Mouse (Mus musculus) ZHBTc4 (cell line): ENCODE measurements around the gene Slc36a1.

Experiments
- DNase-seq: peaks from one replicate; pipeline ENCODE4 v3.0.0-alpha.2; 2011; ENCODE audit warnings: low read depth, low spot score

The Slc36a1 gene

DNA sequence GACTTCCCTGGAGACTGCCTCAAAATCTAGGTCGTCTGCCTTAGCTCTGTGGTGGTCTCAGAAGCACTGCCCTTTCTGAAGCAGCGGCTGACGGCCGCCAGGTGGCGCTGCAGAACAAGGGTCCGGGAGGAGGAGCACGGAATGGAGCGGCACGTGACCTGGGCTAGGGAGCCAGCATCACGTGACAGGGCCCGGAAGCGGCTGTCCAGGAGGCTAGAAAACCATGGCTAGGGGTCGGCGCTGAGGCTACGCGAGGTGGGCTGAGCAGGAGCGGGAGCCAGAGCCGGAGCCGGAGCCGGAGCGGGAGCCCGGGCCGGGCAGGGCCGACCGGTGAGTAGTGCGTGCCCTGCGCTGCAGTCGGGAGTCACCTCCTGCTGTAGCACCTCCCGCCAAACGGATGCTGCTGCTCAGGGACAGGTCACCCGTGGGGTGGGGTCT, at the start of gene Slc36a1:
Gene Slc36a1, plus strand, starts transcription at position 192 of the 438 bp plus-strand sequence.
- DNase-seq = peak; percentile 97

DNA sequence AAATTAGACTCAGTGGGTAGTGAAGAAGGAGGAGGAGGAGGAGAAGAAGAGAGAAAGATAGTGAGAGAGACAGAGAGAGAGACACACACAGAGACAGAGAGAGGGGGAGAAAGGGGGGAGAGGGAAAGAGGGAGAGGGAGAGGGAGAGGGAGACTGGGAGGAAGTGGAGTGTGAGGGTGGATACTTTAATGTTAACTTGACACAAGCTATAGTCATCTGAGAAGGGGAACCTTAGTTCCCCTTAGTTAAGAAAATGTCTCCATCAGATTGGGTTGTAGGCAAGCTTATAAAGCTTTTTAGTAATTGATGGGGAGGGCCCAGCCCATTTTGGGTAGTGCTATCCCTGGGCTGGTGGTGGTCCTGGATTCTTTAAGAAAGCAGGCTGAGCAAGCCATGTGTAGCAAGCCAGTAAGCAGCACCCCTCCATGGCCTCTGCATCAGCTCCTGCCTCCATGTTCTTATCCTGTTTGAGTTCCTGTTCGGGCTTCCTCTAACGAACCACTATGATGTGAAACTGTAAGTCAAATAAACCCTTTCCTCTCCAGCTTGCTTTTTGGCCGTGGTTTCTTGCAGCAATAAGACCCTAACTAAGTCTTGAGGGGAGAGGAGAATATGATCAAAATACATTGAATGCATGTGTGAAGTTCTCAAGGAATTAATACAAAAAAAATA, 49.6 kb upstream of the Slc36a1 start:
- DNase-seq = no peak

DNA sequence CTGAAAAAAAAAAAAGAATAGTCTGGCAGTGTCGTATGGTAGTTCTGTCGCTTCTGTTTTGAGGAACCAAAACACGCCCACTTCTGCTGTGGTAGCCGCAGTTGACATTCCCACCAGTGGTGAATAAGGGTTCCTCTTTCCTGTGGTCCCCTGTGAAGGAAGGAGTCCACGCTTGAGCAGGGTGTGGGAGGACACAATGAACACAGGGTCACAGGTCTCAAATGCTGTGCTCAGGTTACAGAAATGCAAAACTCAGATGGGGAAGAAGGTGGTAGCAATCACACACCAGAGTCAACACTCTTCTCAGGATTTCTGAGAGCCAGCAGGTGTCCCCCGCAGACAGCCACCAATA, 49.1 kb upstream of the Slc36a1 start:
- no peak for DNase-seq

DNA sequence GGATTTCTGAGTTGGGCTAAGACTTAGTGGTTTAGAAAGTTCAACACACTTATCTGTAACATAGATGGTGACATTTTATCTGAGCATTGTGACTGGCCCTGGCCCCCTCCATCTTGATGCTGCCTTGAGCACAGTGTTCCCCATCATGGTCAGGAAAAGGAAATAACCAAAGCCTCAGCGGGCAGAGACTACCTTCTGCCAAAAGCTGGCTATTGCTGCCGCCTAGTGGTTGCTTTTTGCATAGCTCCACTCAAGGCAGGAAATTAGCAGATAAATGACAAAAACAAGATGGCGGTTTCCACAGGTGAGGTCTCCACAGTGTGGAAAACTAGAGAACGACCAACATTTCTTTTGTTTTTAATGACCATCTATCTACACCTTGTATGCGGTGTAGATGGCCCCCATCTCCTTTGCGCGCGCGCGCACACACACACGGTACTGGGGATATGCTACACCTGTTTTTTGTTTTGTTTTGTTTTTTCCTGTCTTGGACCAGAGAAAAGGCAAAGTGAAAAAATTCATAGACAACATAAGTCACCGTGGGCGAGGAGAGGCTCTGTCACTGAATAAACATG, 45.3 kb upstream of the Slc36a1 start:
- peak; percentile 88 for DNase-seq

DNA sequence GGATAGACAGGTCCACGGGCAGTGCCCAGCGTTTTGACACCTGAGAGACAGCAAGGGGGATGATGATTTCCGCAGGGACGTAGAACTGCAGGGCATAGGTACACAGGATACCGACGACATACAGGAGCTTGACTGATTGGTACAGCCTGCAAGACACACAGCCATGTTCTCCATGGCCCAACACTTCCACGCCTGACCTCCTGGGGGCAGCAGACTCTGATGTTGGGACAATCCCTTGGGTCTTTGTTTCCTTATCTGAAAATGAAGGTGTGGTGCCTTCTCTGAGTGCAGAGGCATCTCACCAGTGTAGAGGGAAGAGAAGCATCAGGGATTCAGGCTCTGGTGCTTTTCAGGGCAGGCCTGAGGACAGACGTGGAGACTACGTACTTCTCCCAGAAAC, 41.5 kb upstream of the Slc36a1 start:
- peak; percentile 92 for DNase-seq

DNA sequence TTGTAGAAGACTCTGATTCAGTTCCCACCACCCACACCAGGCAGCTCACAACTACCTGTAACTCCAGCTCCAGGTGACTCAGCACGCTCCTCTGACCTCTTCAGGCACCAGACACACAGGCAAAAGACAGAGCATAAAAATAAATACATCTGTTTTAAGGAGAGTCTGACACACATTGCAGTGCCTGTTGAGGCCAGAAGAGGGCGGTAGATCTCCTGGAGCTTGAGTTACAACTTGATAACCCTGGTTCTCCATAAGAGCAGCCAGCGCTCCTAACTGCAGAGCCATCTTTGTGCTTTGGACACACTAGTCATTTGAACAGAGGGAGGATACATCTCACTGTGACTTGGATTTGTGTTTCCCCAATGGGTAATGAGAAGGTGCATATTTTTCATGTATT, 39.4 kb upstream of the Slc36a1 start:
- DNase-seq = peak; percentile 87

- no peak for DNase-seq
Measured at GRCm38 (mm10) chr11:55165748-55166147, 38.4 kb upstream of the Slc36a1 start.

GRCm38 (mm10) chr11:55168504-55168903, 35.6 kb upstream of the Slc36a1 start:
- DNase-seq = no peak

DNA sequence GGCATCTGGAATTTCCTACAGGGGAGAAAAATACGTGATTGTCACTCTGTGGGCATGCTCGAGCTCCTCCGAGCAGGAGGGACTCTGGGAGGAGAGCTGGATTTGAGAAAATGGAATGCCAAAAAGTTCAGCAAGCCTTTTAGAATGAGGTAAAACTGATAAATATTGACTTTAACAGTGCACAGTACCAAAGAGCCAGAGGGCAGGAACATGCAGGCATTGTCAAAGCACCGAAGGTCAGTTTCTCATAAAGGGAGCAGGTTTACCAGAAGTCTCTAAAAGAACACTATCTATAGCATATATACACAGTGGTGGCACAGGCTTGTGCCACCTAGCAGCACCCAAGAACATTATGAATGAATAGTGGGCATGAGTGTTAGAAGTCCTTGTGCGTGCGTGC, 35.2 kb upstream of the Slc36a1 start:
- no peak for DNase-seq

DNA sequence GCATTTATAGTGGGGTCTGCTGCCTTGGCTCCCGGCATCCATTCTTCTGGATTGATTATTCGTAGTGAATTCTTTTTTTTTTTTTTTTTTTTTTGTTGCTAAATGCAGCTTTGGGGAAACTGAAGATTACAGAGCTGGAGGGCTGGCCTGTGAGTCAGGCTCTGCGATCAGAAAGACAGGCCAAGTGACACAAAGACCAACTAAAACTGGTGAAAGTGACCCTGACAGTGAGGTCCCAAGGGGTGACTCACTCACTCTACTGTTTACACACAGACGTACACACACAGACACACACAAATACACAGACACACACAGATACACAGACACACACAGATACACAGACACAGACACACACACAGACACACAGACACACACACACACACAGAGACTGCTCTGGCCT, 33.6 kb upstream of the Slc36a1 start:
- no peak for DNase-seq

DNA sequence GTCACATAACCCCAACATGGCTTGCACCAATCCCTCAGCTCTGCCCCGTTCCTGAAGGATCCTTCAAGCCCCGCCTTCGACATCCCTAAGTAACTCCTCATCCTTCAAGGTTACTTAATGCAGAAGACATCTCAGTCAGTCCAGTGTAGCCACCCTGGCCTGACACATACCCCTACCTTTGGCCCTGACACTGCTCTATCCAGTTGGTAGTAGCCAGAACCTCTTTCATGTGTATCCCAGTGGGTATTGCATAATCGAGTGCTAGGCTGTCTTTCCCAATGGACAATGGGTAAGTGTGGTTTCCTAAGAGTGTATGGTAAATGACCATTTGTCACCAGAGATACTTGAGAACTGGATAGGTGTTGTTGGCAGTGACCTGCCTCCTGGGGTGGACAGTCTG, 25.3 kb upstream of the Slc36a1 start:
- DNase-seq = no peak

GRCm38 (mm10) chr11:55179856-55180255, 24.3 kb upstream of the Slc36a1 start:
- no peak for DNase-seq

DNA sequence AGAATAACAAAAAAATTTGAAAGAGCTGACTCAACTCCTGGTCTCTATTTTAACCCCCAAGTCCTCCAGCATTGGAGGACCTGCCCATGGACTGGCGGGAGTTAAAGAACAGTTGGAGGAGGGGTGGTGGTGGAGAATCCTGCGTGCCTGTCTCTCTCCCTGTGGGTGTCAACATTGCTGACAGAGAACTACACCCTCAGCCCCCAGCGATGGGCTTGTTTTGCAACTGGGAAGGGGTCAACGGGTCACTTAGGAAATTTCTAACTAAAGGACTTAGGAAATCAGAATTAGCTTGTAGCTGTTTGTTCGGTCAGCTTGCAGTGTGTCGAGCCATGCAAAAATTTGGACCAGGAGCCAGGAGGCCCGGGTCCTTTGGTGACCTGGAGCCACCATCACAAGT, 21.0 kb upstream of the Slc36a1 start:
- DNase-seq = no peak

DNA sequence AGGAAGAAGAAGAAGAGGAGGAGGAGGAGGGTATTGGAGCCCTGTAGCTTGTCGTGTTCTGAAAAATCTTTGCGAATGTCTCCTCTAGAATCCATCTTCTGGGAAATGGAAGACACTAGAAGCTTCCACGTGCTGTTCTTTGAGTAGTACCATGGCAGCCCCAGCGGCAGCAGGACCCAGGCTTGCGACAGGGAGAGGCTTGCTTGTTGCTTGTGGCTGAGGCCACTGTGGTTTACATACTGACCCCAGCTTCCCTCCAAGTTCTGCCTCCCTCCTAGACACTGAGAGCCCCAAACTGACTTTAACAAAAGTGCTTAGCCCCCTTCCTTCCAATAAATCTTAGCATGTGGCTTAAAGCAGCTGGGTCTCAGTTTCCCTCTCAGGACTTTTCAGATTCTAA, 19.9 kb upstream of the Slc36a1 start:
- no peak for DNase-seq

DNA sequence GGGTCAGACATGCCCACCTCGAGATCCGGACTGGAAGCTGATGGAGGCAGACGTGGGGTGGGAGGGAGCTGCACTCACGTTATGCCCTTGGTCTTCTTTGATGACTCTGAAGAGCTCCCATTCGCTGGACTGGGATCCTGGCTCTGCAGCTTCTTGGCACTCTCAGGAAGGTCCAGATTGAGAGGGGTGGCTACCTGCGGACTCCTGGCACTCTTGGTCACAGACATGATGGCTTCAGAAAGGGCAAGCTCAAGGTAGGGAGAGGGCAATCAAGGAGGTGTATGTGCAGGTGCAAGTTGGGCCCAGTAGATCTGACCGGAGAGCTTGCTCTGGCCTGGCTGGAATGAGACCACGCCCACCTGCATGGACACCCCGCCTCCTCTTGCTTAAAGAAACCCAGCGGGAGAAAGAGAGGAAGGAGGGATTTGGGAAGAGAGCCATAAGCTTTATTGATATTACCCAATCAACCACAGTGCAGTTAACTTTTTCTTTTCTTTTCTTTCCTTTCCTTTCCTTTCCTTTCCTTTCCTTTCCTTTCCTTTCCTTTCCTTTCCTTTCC, 19.3 kb upstream of the Slc36a1 start, which contains the start of gene Slc36a2:
Gene Slc36a2, minus strand, starts transcription at position 345 of the 559 bp plus-strand sequence.
- peak; percentile 33 for DNase-seq

DNA sequence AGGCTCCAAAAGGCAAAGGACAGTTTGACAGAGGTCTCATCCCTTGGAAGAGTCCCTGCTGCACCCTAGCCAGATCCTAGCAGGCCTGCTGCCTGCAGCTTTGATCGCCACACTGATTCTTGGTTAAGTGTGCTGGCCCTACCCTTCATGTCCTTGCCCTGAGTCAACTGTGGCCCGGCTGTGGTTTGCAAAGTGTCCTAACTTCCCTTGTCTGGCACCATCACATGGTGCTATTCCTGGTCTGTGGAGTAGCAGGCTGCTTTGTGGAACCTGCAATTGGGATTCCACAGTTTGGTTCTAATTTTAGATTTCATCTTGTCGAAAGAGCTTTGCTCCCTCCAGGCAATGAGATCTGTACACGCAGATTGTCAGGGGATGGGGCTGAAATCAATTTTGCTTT, 16.9 kb upstream of the Slc36a1 start:
- DNase-seq = no peak

DNA sequence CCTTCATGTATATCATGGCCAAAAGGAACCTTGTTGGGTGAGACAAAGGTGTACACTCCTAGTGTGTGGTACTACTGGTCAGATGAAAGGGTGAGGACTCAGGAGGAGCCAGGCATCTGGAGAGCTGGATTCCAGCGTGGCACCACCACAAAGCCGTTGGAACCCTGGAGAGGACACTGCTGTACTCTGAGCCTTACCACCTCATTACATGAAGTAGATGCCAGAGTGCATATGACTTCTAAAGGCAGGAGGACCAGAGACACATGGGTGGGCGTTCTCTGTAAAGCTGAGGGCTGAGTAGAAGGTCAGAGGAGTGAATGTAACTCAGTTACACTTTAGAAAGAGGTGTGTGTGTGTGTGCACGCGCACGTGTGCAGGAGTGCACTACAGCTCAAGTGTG, 16.4 kb upstream of the Slc36a1 start:
- no peak for DNase-seq

DNA sequence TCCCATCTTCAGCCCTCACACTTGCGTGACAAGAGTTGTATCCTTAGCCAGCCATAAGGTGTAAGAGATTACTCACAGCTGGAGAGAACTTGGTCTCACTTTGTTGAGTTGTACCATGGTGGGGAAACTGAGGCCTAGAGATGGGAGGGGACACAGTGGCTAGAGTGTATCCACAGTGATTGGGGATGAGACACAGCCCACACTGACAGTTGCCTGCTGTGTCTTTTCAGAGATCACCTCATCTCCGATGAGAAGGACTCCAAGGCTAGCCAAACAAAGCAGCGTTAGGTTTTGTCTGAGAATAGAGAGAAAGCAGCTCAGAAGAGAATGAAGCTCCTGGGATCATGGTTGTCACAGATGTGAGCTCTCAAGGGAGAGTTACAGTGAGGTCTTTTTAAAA, 13.9 kb upstream of the Slc36a1 start:
- no peak for DNase-seq

DNA sequence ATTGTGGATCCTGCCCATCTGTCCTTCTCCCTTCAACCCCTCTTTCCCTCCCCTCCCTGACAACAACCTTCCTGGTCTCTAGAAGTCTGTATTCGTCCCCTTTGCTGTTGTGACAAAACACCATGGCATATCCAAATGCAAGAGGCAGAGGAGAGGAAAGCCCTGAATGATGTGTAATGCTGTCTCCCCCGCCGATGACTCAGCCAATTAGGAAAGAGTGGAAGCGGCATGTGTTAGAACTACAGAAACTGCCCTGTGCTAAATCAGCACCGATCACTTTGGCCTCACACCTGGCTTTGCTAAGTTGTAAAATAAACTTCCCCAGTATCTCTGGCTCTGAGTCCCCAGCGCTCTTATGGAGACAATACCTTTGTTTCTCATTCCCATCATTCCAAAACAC, 7.1 kb upstream of the Slc36a1 start:
- no peak for DNase-seq

- no peak for DNase-seq
Measured at GRCm38 (mm10) chr11:55197740-55198510, 6.2 kb upstream of the Slc36a1 start.

GRCm38 (mm10) chr11:55204602-55205001, 452 bp downstream of the Slc36a1 start:
- DNase-seq = peak; percentile 38

GRCm38 (mm10) chr11:55208001-55208690, 4.0 kb downstream of the Slc36a1 start:
- DNase-seq = no peak
